Mouse (Mus musculus) cortical plate, adult 2 months (tissue): ENCODE data around the gene Pacsin2.

Source experiments
- CTCF ChIP-seq: fragments of 200-500 bp; IDR thresholded peaks from 2 replicates; pipeline ENCODE4 v1.5.1; 2011; ENCODE audit warnings: mild to moderate bottlenecking, control low read depth, low read length; ENCODE audit not compliant: insufficient read depth; ENCODE audit errors: extremely low read depth
- POLR2A ChIP-seq: fragments of 200-500 bp; IDR thresholded peaks from 2 replicates; pipeline ENCODE4 v1.6.1; 2011; ENCODE audit warnings: mild to moderate bottlenecking, low read length, control low read depth; ENCODE audit not compliant: insufficient read depth; ENCODE audit errors: extremely low read depth

- TF ChIP-seq CTCF (no peak), POLR2A (no peak)
Measured at GRCm38 (mm10) chr15:83433344-83433743, 31.1 kb downstream of the Pacsin2 start.
